Mouse (Mus musculus) right cerebral cortex, adult 18-20 months (tissue): ENCODE data around the gene Fam151b.

Source experiments
- DNase-seq: peaks from one replicate; pipeline ENCODE4 v3.0.0; 2022; ENCODE audit warnings: mixed read lengths

Gene Fam151b

GRCm38 (mm10) chr13:92483852-92484463 lies at the start of gene Fam151b:
Fam151b (minus strand) TSS chr13:92484015.
- DNase-seq = peak; percentile 94

DNA sequence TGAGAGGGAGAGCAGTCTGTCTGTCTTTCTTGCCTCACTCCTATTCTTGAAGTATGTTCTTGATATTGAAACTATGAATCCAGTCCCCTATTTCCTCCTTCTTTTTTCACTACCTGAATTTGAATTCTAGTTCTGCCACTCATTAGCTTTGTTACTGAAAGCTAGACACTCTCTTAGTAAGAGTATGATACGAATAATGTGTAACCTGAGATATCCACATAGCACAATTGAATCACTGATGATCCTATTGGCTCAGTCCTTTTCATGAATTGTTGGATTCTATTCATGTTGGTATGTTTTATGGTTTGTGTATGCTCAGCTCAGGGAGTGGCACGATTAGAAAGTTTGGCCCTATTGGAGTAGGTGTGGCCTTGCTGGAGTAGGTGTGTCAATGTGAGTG lies 48.4 kb upstream of the Fam151b start:
- no peak for DNase-seq

DNA sequence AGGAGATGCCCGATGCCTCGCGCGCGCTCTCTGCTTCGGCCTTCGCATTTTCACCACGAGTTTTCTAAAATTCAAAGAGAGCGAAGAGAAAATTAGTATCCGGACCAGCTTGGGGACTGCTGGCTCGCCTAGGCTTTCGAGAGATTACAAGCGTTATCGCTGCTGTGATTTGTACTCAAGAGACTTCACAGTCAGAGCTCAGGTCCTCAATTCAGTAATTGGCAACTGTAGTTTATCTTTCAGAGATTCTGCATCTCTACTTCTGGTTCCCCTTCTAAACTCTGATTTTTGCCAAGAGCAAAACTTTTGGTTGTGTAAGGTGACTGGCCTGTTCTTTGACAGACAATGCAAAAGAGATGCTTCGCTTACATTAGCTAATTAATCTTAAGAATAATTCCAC lies 47.4 kb upstream of the Fam151b start:
- DNase-seq = no peak

GRCm38 (mm10) chr13:92530721-92531211 lies 47.0 kb upstream of the Fam151b start, which contains the start of gene Zfyve16:
Zfyve16 (minus strand) TSS chr13:92530868.
- DNase-seq = peak; percentile 96

DNA sequence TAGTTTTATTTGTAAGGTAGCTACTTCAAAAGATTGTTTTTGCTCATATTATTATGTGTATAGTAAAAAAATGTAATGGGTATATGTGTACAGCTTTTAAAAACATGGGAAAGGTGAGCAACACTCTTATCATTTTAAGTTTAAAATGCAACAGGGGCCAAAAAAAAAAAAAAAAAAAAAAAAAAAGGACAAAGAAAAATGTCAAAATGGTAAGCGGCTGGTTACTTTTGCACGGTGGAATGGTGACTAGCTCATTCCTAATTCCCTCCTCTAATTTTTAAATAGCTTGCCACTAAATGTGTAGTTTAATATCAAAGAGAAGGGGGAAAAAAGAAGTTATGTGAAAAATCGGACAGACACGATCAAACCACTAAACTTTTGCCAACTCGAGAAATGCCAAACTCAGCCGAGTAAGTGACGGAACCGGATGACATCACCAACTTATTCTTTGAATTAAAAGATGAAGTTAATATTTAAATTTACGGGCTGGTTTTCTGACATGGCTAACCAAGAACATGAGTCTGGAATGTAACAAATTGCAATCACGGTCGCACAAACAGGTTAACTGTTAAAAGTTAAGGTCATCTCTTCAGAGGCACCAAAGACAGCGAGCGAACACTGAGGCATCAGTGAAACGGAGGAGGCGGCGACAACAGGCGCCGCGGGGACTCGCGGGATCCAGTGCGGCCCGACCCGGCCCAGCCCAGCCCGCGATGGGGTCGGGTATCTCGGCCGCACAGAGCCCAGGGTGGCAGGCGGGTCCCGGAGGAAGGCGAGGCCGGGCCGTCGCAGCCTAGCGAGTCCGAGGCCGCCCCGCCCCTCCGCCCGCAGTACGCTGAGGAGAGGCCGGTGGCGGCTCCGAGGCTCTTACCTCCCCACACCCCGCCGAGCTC lies 46.3 kb upstream of the Fam151b start:
- no peak for DNase-seq

GRCm38 (mm10) chr13:92523178-92523813 lies 39.5 kb upstream of the Fam151b start:
- DNase-seq = no peak

- DNase-seq = no peak
These were observed 21.1 kb upstream of the Fam151b start for GRCm38 (mm10) chr13:92504871-92505270.

GRCm38 (mm10) chr13:92491923-92492322 lies 8.1 kb upstream of the Fam151b start:
- no peak for DNase-seq

GRCm38 (mm10) chr13:92490817-92491216 lies 7.0 kb upstream of the Fam151b start:
- no peak for DNase-seq

DNA sequence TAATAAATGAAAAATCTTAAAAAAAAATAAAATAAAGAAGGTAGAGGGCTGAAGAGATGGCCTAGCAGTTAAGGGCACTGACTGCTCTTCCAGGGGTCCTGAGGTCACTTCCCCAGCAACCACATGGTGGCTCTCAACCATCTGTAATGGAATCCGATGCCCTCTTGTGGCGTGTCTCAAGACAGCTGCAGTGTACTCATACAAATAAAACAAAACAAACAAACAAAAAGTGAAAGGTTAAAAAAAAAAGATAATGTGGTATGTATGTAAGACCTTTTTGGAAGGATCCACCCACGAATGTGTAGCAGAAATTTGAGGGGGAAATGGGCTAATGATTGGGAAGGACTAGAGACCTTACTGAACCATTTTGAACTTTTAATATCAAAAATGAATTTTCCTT lies 467 bp downstream of the Fam151b start:
- DNase-seq = peak; percentile 46

GRCm38 (mm10) chr13:92470151-92470550 lies 13.7 kb downstream of the Fam151b start:
- no peak for DNase-seq

DNA sequence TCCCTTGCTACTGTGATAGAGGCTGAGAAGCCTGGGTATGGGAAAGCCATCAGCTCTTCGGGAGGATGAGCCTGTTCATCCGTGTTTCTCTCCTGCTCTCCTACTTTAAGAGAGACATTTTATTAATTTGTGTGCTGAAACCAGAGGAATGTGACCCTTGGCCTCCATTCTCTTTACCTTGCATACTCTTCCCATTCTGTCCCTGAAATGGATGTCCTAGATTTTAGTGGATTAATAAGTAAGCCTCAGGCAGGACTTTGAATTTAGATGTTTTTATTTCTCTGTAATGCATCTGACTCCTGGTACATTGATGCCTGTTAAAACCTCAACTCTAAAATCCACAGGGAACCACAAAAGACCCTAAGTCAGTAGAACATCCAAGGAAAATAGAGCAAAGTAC lies 14.4 kb downstream of the Fam151b start:
- DNase-seq = no peak

DNA sequence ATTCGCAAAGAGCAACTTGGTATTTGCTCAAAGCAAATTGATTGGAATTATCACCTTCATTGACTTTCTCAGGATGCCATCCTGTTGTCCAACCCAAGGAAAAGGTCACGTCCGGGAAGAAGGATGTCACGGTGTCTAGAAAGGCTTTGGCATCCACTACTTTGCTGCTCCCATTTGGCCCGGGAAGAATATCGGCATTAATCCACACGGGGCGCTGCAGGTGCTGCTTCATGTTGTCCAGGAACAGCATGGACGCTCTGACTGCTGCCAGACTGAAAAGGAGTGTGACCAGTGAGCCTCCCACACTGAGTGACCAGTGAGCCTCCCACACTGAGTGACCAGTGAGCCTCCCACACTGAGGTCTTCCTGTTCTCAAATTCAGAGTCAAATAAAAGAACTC lies 15.9 kb downstream of the Fam151b start:
- no peak for DNase-seq

GRCm38 (mm10) chr13:92464698-92465097 lies 19.1 kb downstream of the Fam151b start:
- DNase-seq = no peak

DNA sequence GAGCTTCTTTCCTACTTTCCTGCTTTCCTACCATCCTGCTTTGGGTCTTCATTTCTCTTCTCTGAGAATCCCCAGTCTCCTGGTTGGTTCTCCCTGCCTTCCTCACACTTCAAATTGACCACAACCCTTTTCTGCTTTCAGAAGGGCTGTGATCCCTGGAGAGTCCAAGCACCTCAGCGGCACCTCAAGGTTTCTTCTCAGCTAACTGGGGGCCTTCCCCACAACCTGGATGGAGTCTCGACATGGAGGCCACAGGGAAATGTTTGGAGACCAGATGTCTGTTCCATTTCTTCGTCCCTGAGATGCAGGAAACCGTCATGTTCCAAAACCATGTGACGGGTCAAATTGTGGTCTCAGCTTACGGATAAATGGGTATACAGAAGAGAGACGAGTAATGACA lies 36.9 kb downstream of the Fam151b start:
- no peak for DNase-seq

DNA sequence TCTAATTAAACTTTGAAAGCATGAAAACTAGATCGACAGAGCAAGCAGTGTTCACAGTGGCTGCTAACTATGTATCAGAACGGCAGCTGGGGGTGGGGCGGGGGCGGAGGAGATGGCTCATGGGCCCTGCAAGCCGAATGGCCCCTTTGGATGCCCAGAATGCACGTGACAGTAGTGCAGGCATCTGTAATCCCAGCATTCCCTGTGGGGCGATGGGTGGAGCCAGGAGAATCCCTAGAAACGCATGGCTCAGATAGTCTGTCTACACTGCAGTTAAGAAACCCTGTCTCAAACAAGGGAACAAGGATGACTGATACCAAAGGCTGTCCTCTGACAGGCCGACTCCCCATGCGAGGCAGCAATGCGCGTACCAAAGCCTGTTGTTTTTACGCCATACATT lies 43.5 kb downstream of the Fam151b start:
- DNase-seq = no peak

DNA sequence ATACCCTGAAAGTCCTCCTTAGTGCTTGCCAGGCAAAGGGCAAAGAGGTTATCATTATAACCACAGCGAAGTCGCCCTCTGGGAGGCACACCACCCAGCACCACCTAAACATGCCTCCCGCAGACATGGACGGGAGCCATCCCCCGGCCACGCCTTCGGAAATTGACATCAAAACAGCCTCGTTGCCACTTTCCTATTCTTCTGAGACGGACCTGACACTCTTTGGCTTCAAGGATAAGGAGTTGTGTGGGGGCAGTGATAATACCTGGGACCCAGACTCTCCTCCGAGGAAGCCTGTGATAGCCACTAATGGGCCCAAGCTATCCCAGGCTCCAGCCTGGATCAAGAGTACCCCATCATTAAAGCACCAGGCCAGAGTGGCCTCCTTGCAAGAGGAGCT lies 45.2 kb downstream of the Fam151b start:
- DNase-seq = no peak

DNA sequence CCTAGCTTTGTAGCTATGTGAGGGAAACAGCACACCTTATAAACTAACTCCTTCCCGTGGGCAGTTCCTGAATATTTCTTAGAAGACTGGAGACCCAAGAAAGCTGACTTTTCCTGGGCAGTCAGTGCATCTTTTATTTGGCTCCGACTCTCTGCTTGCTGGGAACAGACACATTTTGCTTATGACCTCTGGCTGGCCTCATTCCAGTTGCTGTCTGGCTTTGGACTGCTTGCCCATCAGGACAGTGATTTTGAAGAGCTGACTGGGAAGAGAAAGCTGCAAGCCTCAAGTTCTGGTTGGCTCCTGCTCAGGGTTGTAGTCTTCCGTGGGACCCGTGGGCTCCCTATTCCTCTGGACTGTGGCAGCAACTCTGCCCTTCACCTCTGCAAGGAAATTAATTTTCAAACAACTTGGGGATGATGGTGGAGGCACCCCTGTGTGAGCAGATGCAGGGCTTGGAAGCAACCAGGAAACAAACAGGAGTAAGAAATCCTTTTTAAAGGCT lies 56.4 kb downstream of the Fam151b start:
- no peak for DNase-seq

GRCm38 (mm10) chr13:92426294-92427051 lies 57.3 kb downstream of the Fam151b start:
- DNase-seq = peak; percentile 23

GRCm38 (mm10) chr13:92425758-92426264 lies 58.0 kb downstream of the Fam151b start, which contains the start of gene Ankrd34b:
Ankrd34b (plus strand) TSS chr13:92425896.
- DNase-seq = peak; percentile 82

GRCm38 (mm10) chr13:92423711-92424110 lies 60.1 kb downstream of the Fam151b start:
- peak; percentile 24 for DNase-seq

DNA sequence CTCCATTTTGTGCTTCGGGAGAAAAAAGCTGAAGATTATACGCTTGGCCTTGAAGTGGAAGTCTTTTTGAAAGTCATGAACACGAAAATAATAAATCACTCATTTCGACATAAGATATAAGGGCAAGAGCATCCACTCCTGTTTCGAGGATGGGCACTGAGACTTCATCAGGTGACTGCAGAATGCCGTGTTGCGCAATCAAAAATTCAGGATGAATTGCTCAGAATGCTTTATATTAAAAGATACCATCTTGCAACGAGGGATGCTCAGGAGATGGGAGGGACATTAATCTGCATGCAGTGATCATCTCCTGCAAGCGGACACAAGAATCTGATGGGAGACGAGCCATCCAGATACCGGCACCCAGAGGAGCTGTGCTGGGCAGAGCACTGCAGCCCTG lies 64.2 kb downstream of the Fam151b start:
- no peak for DNase-seq
